Mouse (Mus musculus): Measurements from ENCODE around the gene Tbl2.
A peak's percentile ranks its signal among the peaks of the same experiment; 100 is the strongest.

Gene Tbl2

DNA sequence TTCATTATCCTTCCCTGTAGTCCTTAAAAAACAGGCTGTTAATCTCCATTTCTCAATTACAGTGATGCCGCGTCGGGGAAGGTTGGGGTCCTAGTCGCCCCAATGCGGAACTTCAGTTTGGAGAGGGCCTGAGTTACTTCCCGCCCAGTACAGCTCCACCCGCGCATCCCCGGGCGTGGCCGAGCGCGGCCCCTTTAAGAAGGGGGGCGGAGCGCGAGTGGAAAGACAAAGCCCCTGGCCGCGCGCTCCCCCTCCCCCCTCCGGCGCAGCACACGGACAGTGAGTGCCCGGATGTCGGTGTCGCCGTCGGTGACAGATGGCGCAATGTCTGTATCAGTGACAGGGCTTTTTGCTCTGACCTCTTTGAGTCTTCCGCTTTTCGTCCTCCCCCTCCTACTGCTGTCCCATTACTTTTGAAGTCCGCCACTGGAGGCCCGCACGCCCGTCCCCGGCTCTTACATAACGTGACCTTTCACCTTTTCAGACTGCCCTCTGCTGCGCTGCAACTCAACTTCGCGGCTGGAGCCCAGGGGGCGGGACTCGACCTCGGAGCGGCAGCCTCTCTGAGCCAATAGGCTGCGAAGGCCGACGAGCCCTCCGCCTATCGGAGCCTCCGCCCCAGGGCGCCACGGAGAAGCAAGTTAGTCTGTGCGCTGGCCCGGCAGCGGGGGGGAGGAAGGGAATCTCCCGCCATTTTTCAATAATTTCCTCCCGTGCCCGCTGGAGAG lies 37.3 kb downstream of the Tbl2 start, which contains the start of gene Baz1b:
Gene Baz1b, plus strand, starts transcription at position 644 of the 728 bp plus-strand sequence.
- peak; percentile 98 for DNase-seq (ENCODE audit: low spot score)

DNA sequence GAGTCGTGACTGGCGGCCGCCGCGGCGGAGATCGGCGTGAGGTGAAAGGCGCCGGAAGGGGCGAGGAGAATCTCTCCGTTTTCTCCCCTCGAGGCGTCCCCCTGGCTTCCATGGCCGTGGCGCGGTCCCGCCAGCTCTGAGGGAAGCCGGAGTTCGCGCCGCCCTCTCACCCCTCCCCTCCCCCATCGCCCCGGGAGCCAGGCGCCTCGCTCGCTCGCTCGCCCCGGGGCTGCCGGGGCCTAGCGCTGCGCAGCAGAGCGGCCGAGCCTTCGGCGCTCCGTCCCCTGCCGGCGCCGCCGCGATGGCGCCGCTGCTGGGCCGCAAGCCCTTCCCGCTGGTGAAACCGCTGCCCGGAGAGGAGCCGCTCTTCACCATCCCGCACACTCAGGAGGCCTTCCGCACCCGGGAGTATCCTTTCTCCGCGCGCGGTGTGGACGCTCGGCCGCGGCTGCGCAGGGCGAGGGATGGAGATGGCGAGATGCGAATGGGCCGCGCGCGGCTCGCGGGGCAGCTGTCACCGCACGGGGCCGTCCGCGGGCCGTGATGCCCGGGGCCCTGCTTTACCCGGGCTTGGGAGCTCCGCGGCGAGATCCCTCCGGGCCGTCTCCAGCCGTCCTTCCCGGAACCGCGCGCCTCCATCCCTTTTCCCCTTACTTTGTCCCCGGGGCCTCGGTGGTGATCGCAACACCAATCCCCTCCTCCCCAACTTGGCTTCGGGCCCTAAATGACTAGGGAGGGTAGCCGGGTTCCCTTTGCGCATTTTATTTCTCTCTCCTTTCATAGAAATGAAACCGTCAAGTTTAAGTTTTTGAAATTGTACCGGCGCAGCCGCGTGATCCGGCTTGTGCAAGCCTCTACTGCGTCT lies 38.1 kb downstream of the Tbl2 start:
- peak; percentile 88 for DNase-seq (ENCODE audit: low spot score)

DNA sequence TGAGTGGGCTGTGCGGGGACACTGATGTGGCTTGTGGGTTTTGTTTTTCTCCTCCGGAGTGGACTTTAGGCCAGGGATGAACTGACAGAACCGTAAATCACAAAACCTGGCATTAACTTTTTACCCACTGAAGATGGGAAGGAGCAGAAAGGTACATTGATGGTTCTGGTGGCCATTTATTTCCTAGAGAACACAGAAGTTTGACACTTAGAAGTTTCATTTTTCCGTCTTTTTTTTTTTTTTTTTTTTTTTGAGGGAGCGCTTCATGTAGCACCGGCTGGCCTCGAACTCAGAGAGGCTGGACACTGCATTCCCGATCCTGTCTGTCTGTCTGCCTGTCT lies 38.7 kb downstream of the Tbl2 start:
- DNase-seq (ENCODE audit: low spot score), result no peak

DNA sequence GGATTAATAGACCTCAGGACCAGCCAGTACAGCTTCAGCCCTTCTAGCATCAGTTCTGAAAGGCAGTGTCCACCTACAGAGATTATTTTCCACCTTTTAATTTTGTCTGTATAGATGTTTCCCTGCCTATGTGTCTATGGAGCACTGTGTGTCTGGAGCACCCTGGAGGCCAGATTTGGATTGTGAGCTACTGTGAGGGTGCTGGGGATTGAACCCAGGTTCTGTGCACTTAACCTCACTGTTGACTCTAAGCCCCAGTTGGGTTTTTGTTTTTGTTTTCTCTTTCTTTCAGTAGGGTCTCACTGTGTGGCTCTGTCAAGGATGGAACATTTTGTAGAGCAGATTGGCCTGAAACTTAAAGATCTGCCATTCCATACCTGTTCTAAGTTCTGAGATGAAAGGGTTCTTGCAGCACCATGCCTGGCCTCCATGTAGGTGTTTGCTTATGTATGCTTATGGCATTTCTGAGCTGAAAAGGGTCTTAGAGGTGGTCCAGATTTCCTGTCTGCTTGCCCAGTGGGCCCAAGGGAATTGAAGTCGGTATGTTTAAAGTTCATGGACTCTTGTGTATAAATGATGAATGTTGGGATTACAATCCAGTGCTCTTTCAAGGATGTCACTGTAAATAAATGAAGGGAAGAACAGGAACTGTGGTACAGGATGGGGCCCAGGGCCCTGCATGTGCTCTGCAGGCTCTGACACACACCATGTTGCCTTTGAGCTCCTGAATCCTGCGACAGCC lies 40.0 kb downstream of the Tbl2 start:
- no peak for DNase-seq (ENCODE audit: low spot score)

DNA sequence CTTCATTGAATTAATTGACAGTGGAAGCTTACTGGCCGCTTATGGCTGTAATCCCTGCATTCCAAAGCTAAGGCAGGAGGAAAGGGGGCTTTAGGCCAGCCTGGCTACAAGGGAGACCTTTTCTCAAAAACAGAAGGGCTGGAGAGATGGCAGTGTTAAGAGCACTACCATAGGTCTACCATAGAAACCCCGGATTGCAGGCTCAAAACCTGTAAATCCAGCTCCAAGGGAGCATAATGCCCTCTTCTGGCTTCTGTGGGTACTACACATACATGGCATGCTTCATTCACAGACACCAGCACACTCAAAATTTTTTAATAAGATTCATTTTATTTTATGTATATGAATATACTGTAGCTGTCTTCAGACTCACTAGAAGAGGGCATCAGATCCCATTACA lies 42.2 kb downstream of the Tbl2 start:
- peak; percentile 75 for DNase-seq (ENCODE audit: low spot score)

DNA sequence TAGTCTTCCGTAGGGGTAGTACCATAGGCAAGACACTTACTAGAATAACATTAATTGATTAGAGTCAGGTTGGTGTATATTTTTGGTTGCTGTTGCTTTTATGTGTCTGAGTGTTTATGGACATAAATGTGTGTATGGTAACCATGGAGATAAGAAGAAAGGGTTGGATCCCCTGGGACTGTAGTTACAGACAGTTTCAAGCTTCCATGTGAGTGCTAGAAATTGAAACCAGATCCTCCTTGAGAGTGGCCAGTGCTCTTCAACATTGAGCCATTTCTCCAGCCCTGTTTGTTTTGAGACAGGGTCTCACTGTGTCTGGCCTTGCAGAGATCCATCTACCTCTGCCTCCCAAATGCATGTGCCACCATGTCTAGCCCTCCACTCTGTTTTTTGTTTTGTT lies 43.0 kb downstream of the Tbl2 start:
- no peak for DNase-seq (ENCODE audit: low spot score)

DNA sequence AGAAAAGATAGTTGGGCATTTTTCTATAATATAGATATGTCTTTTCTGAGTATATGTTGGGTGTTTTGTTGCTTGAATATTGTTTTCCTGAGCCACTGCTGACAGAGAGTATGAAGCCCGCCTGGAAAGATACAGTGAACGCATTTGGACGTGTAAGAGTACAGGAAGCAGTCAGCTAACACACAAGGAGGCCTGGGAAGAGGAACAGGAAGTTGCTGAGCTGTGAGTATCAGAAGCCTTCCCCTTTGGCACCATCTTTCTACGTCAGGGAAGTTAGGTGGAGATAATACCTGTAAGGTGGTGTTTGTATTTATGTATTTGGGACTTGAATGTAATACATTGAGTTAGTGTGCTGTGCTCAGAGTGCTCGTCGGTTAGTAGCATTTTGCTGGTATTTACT lies 46.9 kb downstream of the Tbl2 start:
- DNase-seq (ENCODE audit: low spot score), result no peak

DNA sequence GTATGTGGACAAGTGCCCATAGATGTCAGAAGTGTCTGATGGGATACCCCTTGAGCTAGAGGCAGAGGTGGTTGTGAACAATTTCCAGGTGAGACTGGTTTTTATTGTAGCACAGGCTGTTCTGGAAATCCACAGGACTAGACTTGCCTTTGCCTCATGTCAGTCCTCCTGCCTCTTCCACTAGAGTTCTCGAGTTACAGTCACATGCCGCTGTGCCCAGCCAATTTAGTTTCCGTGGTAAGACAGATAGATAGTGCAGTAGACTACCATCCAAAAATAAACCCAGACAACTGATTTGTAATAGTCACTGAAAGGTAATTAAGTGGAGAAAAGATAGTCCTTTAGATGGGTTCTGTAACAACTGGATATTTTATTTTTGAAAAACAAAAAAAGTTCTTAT lies 53.3 kb downstream of the Tbl2 start:
- no peak for DNase-seq (ENCODE audit: low spot score)

DNA sequence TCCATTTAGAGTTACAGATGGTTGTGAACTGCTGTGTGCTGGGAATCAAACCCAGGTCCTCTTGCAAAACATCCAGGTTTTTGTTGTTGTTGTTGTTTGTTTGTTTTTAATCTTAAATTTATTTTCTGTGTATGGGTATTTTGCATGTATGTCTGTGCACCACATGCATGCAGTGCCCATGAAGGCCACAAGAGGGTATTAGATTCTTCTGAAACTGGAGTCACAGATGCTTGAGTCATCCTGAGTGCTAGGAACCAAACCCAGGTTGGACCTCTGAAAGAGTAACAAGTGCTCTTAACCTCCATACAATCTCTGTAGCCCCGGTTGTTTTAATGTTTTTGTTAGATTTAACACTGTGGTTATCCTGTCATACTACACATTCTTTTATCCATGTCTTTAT lies 58.7 kb downstream of the Tbl2 start:
- no peak for DNase-seq (ENCODE audit: low spot score)
